Mouse (Mus musculus) embryonic facial prominence, embryonic 14.5 days (tissue): Measurements from ENCODE around the gene Extl2. TPM values are rescaled to one million over a fixed set of nuclear protein-coding genes. Genes with fewer than 3 reads are reported as not detected.

Source experiments
- ATAC-seq: fragments of 200-750 bp; cut with Nextera tagmentation; 2 replicates; pipeline ENCODE4 v1.8.0; 2017; ENCODE audit warnings: low read depth, moderate number of reproducible peaks, moderate TSS enrichment
- DNase-seq: peaks from one replicate; pipeline ENCODE4 v3.0.0-alpha.2; 2015; ENCODE audit warnings: low spot score
- H3K27ac ChIP-seq: fragments of 300-500 bp; sonication (generic); replicated peaks from 2 replicates; pipeline ENCODE4 v1.5.1; 2014; ENCODE audit warnings: low read depth, mild to moderate bottlenecking, low read length, moderate library complexity
- H3K27me3 ChIP-seq: fragments of 300-500 bp; sonication (generic); replicated peaks from 2 replicates; pipeline ENCODE4 v1.6.1; 2014; ENCODE audit warnings: low read length; ENCODE audit not compliant: control insufficient read depth, insufficient read depth
- H3K36me3 ChIP-seq: fragments of 300-500 bp; sonication (generic); 2 replicates; pipeline ENCODE4 v1.6.1; 2014; ENCODE audit warnings: low read length, mixed read lengths; ENCODE audit not compliant: control insufficient read depth, insufficient read depth
- H3K4me1 ChIP-seq: fragments of 300-500 bp; sonication (generic); 2 replicates; pipeline ENCODE4 v1.6.1; 2014; ENCODE audit warnings: antibody characterized with exemption, low read length; ENCODE audit not compliant: control insufficient read depth, insufficient read depth
- H3K4me2 ChIP-seq: fragments of 300-500 bp; sonication (generic); 2 replicates; pipeline ENCODE4 v1.6.1; 2014; ENCODE audit warnings: low read depth, mild to moderate bottlenecking, low read length, moderate library complexity, mixed read lengths
- H3K4me3 ChIP-seq: fragments of 300-500 bp; sonication (generic); 2 replicates; pipeline ENCODE4 v1.5.1; 2014; ENCODE audit warnings: low read depth, mild to moderate bottlenecking, low read length
- H3K9ac ChIP-seq: fragments of 300-500 bp; sonication (generic); 2 replicates; pipeline ENCODE4 v1.6.1; 2014; ENCODE audit warnings: low read depth, mild to moderate bottlenecking, low read length, moderate library complexity, mixed read lengths
- H3K9me3 ChIP-seq: fragments of 300-500 bp; sonication (generic); 2 replicates; pipeline ENCODE4 v1.6.1; 2016; ENCODE audit warnings: low read length; ENCODE audit not compliant: control insufficient read depth
- WGBS: fragments of 180-500 bp; shearing (Covaris S2); extraction: QIAGEN DNeasy Blood & Tissue Kit; methylation state at CpG from one replicate; pipeline ENCODE4 v1.1.7; 2014; 5-methylcytosine and 5-hydroxymethylcytosine counted together
- polyA plus RNA-seq: library from polyadenylated mRNA; unstranded; fragments of >200 nt; fragmentation: Nextera tagmentation; extraction: Ambion mirVana; gene quantifications from 2 replicates; pipeline ENCODE4 v1.2.1, GENCODE M21; 2014

Extl2 gene
- polyA plus RNA-seq = 23.8 and 27.1 TPM in 2 replicates

DNA sequence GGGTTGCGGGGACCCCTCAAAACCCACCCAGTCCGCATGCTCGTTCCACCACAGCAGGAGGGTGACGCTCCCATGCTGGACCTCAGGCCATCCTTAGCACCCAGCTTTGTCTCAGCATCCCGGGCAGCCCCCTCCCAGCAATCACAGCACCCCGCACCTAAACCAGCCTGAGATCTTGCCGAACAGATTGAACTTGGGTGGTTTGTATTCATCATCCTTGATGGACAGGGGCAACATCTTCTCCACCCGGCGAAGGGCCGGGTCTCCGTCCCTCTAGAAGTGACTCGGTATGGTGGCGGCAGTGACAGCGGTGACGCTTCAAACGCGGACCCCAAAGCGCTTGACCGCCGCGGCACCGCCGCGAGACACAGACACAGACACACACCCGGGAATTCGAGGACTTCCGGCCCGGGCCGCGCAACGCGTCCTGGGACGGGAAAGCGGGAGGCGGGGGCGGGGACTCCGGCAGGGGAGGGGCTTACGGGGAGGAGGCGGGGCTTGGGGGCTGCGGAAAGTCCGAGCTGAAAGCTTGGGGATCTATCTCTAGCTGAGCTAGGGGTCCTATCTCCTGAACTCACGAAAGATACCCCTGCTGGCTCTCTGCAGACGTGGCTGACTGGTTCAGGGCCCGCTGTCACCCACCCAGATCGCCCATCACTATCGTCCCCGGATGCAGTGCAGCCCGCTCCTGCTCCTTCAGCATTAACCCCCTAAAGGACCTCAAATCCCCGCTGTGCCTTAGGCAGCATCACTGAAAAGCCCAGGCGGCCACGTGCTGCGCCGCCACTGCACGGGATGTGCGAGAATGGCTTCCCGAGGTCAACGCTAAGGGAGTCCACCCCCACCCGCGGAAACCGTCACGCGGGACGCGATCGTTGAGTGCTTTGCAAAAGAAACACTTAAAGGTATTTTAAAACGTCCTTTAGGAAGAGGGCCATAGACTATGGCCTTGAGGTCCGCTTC is at the start of gene Extl2, which contains the start of gene Slc30a7:
Extl2 (plus strand) TSS at position 485 of the 963 bp plus-strand sequence.
Slc30a7 (minus strand) TSS at position 429 of the 963 bp plus-strand sequence.
- Histone ChIP-seq H3K36me3 (peaks cover 22% of the 10 kb centered on the region), H3K27ac (peak within 1 kb of the TSS; percentile 86), H3K27me3 (no peaks in the 10 kb centered on the region), H3K9ac (peak within 1 kb of the TSS; percentile 86), H3K4me1 (peaks cover 14% of the 10 kb centered on the region; the same call in 1 of the 2 replicates), H3K9me3 (no peaks in the 10 kb centered on the region), H3K4me2 (peak within 1 kb of the TSS; percentile 83), H3K4me3 (peak within 1 kb of the TSS; percentile 88)
- DNase-seq (peak; percentile 92), ATAC-seq (peak; percentile 93)
- under 1% methylated on average over 58 of the region's 67 CpGs for WGBS

DNA sequence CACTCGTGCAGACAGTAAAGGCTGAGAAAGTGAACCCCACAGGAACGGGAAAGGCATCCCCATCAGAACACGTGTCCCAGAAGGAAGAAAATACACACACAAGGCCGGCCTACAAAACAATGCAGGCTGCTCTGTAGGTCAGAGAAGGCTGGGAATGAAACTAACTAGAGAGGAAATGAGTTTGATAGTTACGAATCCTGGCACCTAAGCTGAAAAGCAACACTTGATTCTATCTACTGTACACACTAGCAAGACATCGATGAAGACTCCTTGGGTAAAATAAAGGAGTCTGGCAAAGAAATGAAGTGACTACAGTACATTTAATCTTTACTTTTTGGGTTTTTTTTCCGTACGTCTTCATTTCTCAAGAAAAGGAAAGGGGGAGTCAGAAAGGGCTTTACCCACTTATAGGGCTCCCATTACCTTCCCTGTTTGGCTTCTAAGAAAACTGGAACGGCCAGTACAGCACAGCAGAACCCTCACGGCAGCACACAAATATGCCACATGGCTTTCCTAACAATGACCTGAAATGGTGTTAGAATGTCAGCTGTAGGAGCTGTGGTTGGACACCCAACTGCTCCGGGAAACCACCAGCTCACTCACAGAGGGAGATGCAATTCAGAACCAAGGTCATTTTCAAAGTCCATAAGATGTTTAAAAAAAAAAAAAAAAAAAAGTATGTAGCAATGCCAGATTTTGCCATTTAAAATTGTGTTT is 45.8 kb upstream of the Extl2 start:
- 47% methylated on average over 11 of the region's 11 CpGs for WGBS
- no peaks in the 10 kb centered on the region for H3K27me3 ChIP-seq
- peak; percentile 79 for ATAC-seq
- H3K4me1 ChIP-seq = peaks cover 6% of the 10 kb centered on the region; the same call in 1 of the 2 replicates
- no peak overlapping the region for H3K9ac ChIP-seq
- no peak for DNase-seq
- H3K4me2 ChIP-seq = 0 out of 2 replicates have a peak overlapping the region, but pooled peaks have one; percentile 6
- H3K9me3 ChIP-seq = no peaks in the 10 kb centered on the region
- H3K27ac ChIP-seq = peak overlapping the region; percentile 69
- peaks cover 23% of the 10 kb centered on the region for H3K36me3 ChIP-seq
- no peak overlapping the region for H3K4me3 ChIP-seq

DNA sequence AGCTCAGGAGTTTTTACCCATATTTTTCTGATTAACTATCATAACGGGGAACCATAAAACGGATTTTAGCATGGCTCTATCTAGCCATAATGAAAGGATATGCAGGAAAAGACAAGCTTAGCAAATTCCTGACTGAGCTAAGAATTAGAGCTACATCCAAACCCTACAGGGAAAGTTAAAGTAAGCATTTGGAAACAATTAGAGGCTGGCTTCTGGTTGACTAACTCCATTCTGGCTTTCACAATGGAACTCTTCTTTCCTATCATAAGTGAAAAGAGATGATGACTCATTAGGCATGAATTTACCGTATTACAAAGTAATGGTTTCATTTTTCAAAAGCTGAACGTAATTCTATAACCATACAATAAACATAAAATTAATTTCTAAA is 45.2 kb upstream of the Extl2 start:
- H3K4me2 ChIP-seq = no peak overlapping the region
- H3K9me3 ChIP-seq = no peaks in the 10 kb centered on the region
- DNase-seq = peak; percentile 93
- peak; percentile 88 for ATAC-seq
- peaks cover 21% of the 10 kb centered on the region for H3K36me3 ChIP-seq
- no peak overlapping the region for H3K4me3 ChIP-seq
- no peak overlapping the region; the same call in 1 of the 2 replicates for H3K27ac ChIP-seq
- H3K4me1 ChIP-seq = peaks cover 6% of the 10 kb centered on the region; the same call in 1 of the 2 replicates
- 27% methylated on average over 4 of the region's 4 CpGs for WGBS
- H3K9ac ChIP-seq = no peak overlapping the region
- H3K27me3 ChIP-seq = no peaks in the 10 kb centered on the region

DNA sequence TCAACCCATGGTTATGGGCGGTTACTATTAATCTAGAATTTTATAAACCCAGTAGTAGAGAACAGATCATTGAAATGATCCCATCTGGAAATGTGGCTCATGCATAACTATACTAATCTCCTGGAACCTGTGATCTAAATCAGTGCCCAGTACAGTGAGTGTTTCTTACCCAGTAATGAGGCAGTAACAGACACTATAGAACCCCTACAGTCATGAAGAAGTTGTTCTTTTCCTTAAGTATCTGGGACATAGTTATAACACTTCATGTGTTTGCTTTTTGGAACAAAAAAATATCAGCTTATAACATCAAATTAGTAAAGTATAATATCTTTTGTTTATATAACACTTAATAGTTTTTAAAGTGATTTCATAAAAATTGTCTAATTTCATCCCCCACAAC is 43.7 kb upstream of the Extl2 start:
- DNase-seq (no peak), ATAC-seq (no peak)
- no peak overlapping the region for H3K9ac ChIP-seq
- H3K4me2 ChIP-seq = no peak overlapping the region
- no peaks in the 10 kb centered on the region for H3K27me3 ChIP-seq
- H3K9me3 ChIP-seq = no peaks in the 10 kb centered on the region
- H3K36me3 ChIP-seq = peaks cover 7% of the 10 kb centered on the region
- no peak overlapping the region for H3K4me3 ChIP-seq
- whole genome bisulfite sequencing = 97% methylated on average over 1 of the region's 1 CpGs
- peaks cover 6% of the 10 kb centered on the region; the same call in 1 of the 2 replicates for H3K4me1 ChIP-seq
- no peak overlapping the region for H3K27ac ChIP-seq

GRCm38 (mm10) chr3:115964071-115964470 is 43.2 kb upstream of the Extl2 start:
- Histone ChIP-seq H3K36me3 (peaks cover 2% of the 10 kb centered on the region), H3K4me3 (no peak overlapping the region), H3K9me3 (no peaks in the 10 kb centered on the region), H3K9ac (no peak overlapping the region), H3K4me2 (no peak overlapping the region), H3K27me3 (no peaks in the 10 kb centered on the region), H3K4me1 (peaks cover 6% of the 10 kb centered on the region; the same call in 1 of the 2 replicates), H3K27ac (no peak overlapping the region)
- WGBS = 45% methylated on average over 5 of the region's 5 CpGs
- DNase-seq = peak; percentile 72
- peak; percentile 51; the same call in 1 of the 2 replicates for ATAC-seq

DNA sequence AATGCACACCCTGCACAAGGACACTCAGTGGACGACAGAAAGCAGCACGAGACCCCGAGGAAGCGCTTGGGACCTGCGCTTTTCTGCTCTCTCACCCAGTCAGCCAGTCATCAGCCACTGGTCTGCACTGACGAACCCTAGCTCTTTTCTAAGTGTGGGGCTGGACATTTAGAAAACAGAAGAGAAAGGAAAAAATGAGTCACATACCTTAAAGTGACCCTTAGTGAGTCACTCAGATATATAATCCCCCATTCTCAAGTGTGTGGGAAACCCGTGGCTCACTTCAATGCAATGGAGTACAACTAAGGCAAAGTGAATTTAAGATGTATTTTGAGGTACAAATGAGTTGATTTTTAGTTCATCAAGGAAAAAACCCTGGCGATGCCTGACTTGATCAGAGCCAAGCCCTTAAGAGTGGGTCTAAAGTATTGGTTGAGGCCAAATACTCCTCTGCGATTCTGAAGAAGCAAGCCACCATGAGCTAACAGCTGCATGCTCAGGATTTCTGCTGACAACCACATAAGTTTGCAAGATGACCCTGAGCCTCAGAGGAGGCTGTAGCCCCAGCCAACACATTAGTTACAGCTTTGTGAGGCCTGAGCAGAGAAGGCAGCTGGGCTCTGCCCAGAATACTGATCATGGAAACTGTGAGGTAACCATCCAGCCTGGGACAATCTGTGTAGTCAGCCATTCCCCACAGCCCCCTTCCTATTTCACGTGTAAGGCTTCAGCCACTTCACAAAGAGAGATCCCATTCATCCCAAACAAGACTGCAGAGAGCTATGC is 38.3 kb upstream of the Extl2 start:
- DNase-seq (peak; percentile 88), ATAC-seq (peak; percentile 92)
- no peaks in the 10 kb centered on the region for H3K9me3 ChIP-seq
- no peaks in the 10 kb centered on the region for H3K27me3 ChIP-seq
- peak overlapping the region; percentile 40 for H3K27ac ChIP-seq
- no peaks in the 10 kb centered on the region for H3K4me1 ChIP-seq
- H3K36me3 ChIP-seq = peaks cover 29% of the 10 kb centered on the region; the same call in 1 of the 2 replicates
- no peak overlapping the region for H3K9ac ChIP-seq
- no peak overlapping the region for H3K4me3 ChIP-seq
- WGBS = 77% methylated on average over 10 of the region's 10 CpGs
- no peak overlapping the region for H3K4me2 ChIP-seq

- no peak overlapping the region for H3K4me3 ChIP-seq
- H3K36me3 ChIP-seq = peaks cover 43% of the 10 kb centered on the region; the same call in 1 of the 2 replicates
- no peaks in the 10 kb centered on the region for H3K9me3 ChIP-seq
- WGBS = 94% methylated on average over 20 of the region's 20 CpGs
- no peak overlapping the region for H3K27ac ChIP-seq
- no peaks in the 10 kb centered on the region for H3K4me1 ChIP-seq
- DNase-seq (no peak), ATAC-seq (no peak)
- H3K9ac ChIP-seq = no peak overlapping the region
- no peak overlapping the region for H3K4me2 ChIP-seq
- no peaks in the 10 kb centered on the region for H3K27me3 ChIP-seq
These were observed 36.0 kb upstream of the Extl2 start for GRCm38 (mm10) chr3:115971045-115971785.
